Mouse (Mus musculus) thymus, adult 2 months (tissue): ENCODE measurements at regions not wholly inside any gene's neighbourhood (a gene's known extent, or its start where the extent isn't known, plus 50 kb on each side); places are given as distances from the start of the nearest gene placed in this dataset.

Experiments
- DNase-seq: peaks from one replicate; pipeline ENCODE4 v3.0.0; 2021
- H3K27ac ChIP-seq: fragments of 200-500 bp; 2 replicates; pipeline ENCODE4 v1.5.1; 2012; ENCODE audit warnings: low read length, control low read depth; ENCODE audit not compliant: control insufficient read depth, insufficient read depth
- H3K27me3 ChIP-seq: fragments of 200-500 bp; 2 replicates; pipeline ENCODE4 v1.6.1; 2012; ENCODE audit warnings: mild to moderate bottlenecking, low read length, moderate library complexity, mixed read lengths; ENCODE audit not compliant: control insufficient read depth, insufficient read depth
- H3K36me3 ChIP-seq: fragments of 200-500 bp; 2 replicates; pipeline ENCODE4 v1.6.1; 2012; ENCODE audit warnings: mild to moderate bottlenecking, low read length, moderate library complexity; ENCODE audit not compliant: control insufficient read depth, insufficient read depth
- H3K4me1 ChIP-seq: fragments of 200-500 bp; replicated peaks from 2 replicates; pipeline ENCODE4 v1.6.1; 2012; ENCODE audit warnings: low read length; ENCODE audit not compliant: control insufficient read depth, insufficient read depth
- H3K4me3 ChIP-seq: fragments of 200-500 bp; 2 replicates; pipeline ENCODE4 v1.5.1; 2012; ENCODE audit warnings: mild to moderate bottlenecking, low read length, control low read depth, moderate library complexity; ENCODE audit not compliant: control insufficient read depth, insufficient read depth
- CTCF ChIP-seq: fragments of 200-500 bp; IDR thresholded peaks from 2 replicates; pipeline ENCODE4 v1.5.1; 2012; ENCODE audit warnings: mild to moderate bottlenecking, control low read depth, low read length, moderate library complexity, borderline replicate concordance; ENCODE audit not compliant: control insufficient read depth, poor library complexity, insufficient read depth; ENCODE audit errors: extremely low read depth
- POLR2A ChIP-seq: fragments of 200-500 bp; IDR thresholded peaks from 2 replicates; pipeline ENCODE4 v1.6.1; 2012; ENCODE audit warnings: mild to moderate bottlenecking, low read length, control low read depth, moderate library complexity; ENCODE audit not compliant: control insufficient read depth, poor library complexity, insufficient read depth; ENCODE audit errors: extremely low read depth
- WGBS: fragments of 180-500 bp; shearing (Covaris S2); methylation state at CpG from one replicate; pipeline ENCODE4 v1.1.7; 2018; 5-methylcytosine and 5-hydroxymethylcytosine counted together

DNA sequence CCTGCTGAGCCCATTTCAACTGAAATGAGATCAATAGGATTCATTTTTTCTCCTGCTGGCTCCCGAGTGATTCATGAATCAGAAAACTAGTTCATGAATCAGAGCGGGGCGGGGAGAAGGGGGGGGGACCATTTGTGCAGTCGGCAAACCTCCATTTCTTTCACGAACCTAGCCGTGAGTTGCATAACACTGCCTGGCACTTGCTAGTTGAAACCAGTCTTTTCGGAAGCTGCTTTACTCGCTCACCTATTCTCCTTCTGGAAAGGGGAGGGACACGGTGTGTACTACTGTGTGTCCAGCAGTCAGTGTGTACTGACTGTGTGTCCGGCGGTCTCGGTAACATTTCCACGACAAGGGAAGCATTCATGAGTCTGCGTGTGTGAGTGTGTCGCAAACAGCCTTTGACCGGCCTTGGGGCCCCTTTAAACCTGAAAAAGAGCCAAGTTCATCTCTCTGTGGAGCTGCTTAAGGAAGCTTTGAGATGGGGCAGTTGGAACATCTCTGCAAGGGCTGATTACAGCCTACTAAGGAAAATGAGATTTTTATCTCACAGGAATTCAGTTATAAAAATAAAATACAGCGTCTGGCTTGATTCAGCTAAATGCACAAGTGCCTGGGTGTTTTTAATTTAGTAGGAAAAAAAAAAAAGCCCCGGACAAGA lies 71.9 kb upstream of the Irf2bp2 start:
- Histone ChIP-seq H3K27ac (peak overlapping the region; percentile 97), H3K27me3 (no peaks in the 10 kb centered on the region), H3K36me3 (no peaks in the 10 kb centered on the region), H3K4me3 (peak overlapping the region; percentile 11; the same call in 1 of the 2 replicates), H3K4me1 (peaks cover 67% of the 10 kb centered on the region)
- peak; percentile 31 for DNase-seq
- WGBS = 7% methylated on average over 18 of the region's 18 CpGs
- TF ChIP-seq CTCF (no peak), POLR2A (no peak)

DNA sequence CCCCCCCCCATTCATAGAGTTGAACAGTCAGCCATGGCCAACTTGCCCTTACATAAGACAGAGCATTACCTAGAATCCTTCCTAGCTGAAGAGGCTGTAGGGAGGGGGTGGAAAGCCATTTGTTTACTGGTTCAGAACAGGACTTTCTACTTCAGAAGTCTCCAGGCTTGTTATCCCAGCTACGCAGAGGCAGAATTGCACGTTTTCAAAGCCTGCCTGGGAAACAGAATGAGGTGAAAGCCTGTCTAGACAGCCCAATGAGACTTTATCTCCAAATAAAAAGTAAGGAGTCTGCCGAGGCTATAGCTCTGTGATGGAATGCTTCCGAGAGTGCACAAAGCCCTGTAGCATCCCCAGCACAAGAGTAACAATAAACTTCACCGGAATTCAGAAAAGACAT lies 71.1 kb upstream of the Irf2bp2 start:
- H3K36me3 ChIP-seq = no peaks in the 10 kb centered on the region
- peaks cover 76% of the 10 kb centered on the region for H3K4me1 ChIP-seq

DNA sequence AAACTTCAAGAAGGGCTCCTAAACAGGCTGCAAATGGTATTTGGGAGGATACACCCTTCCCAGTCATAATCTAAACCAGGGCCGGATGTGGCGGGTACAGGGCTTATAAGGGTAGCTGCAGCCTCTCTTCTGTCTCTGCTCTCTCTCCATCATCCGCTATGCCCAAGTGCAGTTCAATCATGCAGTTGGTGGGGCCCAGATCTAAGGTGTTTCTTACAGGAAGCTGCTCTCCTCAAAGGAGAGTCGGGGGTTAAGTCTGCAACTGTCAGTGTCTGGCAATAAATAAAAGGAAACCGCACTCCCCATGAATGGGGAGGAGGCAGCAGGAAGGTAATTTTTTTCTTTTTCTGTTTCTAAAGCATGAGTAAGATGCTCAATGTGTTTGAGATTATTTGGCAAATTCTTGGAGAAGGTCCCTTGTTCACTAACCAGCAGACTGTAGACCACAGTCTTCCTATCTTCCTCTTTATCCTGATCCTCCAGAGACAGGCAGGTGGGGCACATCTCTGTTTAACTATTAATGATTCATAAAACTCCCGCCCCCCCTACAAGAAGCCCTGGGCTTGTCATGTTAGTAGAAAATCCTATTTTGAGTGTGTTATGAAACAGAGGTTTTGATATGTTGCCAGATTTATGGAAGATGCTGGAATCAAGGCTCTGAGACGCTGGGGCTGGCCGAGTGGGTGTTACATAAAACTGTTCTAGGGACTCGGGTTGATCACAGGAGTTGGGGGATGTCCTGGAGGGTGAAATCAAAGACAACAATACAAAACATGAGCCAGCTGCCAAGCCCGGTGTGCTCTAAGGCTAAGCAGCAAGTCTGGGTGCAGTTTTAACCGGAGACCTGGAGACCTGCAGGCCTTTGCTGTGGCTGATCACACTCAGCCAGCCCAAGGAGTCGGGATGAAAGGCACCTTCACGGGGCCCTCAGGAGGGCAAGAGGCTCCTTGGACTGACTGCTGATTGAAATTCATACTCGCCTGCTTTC lies 69.3 kb upstream of the Irf2bp2 start:
- Histone ChIP-seq H3K36me3 (no peaks in the 10 kb centered on the region), H3K27me3 (no peaks in the 10 kb centered on the region), H3K4me1 (peaks cover 74% of the 10 kb centered on the region), H3K27ac (peak overlapping the region; percentile 91), H3K4me3 (no peak overlapping the region)
- peak; percentile 81 for DNase-seq
- 5% methylated on average over 14 of the region's 14 CpGs for WGBS
- TF ChIP-seq POLR2A (no peak), CTCF (no peak)

More for the DNA sequence above, 71.1 kb upstream of the Irf2bp2 start:
- no peak for DNase-seq
- no peak for TF ChIP-seq CTCF
- no peak for TF ChIP-seq POLR2A
- Histone ChIP-seq H3K27ac (no peak overlapping the region), H3K4me3 (no peak overlapping the region), H3K27me3 (no peaks in the 10 kb centered on the region)
- WGBS = 89% methylated on average over 5 of the region's 5 CpGs

DNA sequence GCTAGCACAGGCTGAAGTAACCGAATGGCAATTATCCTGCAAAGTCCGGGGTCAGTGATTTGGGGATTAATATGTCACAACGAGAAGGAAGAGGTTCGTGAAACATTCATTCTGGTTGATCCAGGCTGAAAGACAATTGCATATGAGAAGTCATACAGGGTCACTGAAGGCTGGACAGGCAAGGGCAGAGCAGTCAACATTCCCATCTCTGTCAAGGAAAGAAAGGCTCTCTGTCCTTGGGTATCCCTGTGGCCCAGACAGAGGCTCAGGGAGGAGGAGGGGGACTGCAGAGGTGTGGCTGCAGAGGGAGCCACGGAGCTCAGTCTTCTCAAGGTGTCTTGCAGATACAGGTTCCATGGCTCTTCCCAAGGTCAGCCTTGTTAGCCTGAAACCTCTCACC lies 68.4 kb upstream of the Irf2bp2 start:
- H3K27ac ChIP-seq = peak overlapping the region; percentile 69
- 67% methylated on average over 5 of the region's 5 CpGs for WGBS
- H3K27me3 ChIP-seq = no peaks in the 10 kb centered on the region
- TF ChIP-seq CTCF (no peak), POLR2A (no peak)
- H3K4me1 ChIP-seq = peaks cover 65% of the 10 kb centered on the region
- no peaks in the 10 kb centered on the region for H3K36me3 ChIP-seq
- peak; percentile 19 for DNase-seq
- no peak overlapping the region for H3K4me3 ChIP-seq

DNA sequence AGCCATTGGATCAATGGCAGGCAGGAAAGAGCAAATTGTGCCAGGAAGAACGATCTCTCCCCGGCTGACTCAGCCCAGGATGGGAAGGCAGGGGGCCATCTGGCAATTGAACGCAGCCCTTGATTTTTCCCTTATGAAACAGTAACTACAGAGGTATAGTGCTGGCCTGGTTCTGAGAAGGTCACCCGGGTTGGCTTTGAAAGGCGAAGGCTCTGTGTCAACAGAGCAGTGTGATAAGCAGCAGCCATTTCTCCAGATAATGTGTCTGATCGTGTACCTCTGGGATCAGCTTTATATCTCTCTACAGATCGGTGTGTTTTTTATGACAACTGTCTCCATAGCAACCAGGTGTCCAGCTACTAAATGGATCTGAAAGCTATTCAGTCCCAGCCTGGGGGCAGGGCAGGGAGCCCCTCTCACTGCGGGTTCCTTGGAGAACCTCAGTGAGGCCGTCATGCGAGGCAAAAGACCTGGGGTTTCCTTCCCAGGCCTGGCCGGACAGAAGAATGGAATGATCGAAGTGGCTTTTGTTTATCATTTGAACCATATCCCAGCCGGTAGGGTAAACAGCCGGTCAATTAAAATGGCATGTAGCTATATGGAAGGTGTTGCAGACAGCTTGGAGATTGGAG lies 67.8 kb upstream of the Irf2bp2 start:
- DNase-seq = no peak
- 84% methylated on average over 14 of the region's 14 CpGs for WGBS
- TF ChIP-seq CTCF (no peak), POLR2A (no peak)

More for the DNA sequence above, 67.8 kb upstream of the Irf2bp2 start:
- no peak overlapping the region for H3K4me3 ChIP-seq
- peaks cover 61% of the 10 kb centered on the region for H3K4me1 ChIP-seq
- no peaks in the 10 kb centered on the region for H3K27me3 ChIP-seq
- 0 out of 2 replicates have a peak overlapping the region, but pooled peaks have one; percentile 3 for H3K27ac ChIP-seq
- no peaks in the 10 kb centered on the region for H3K36me3 ChIP-seq
